Mouse (Mus musculus) kidney, embryonic 16.5 days (tissue): Measurements from ENCODE around the gene Sdhc. TPM values are rescaled to one million over a fixed set of nuclear protein-coding genes. Genes with fewer than 3 reads are reported as not detected.
A peak's percentile ranks its signal among the peaks of the same experiment; 100 is the strongest.

Source experiments
- ATAC-seq: fragments of 200-750 bp; cut with Nextera tagmentation; 2 replicates; pipeline ENCODE4 v1.8.0; 2017; ENCODE audit warnings: moderate TSS enrichment; ENCODE audit not compliant: low FRiP score, low TSS enrichment
- H3K27ac ChIP-seq: fragments of 300-500 bp; sonication (generic); 2 replicates; pipeline ENCODE4 v1.5.1; 2014; ENCODE audit warnings: low read length
- H3K27me3 ChIP-seq: fragments of 300-500 bp; sonication (generic); 2 replicates; pipeline ENCODE4 v1.6.1; 2014; ENCODE audit warnings: low read length, control low read depth, mixed read lengths; ENCODE audit not compliant: insufficient read depth
- H3K36me3 ChIP-seq: fragments of 300-500 bp; sonication (generic); 2 replicates; pipeline ENCODE4 v1.6.1; 2014; ENCODE audit warnings: low read length, control low read depth, mixed read lengths; ENCODE audit not compliant: insufficient read depth
- H3K4me1 ChIP-seq: fragments of 300-500 bp; sonication (generic); 2 replicates; pipeline ENCODE4 v1.6.1; 2014; ENCODE audit warnings: low read length, control low read depth, mixed read lengths; ENCODE audit not compliant: insufficient read depth
- H3K4me2 ChIP-seq: fragments of 300-500 bp; sonication (generic); replicated peaks from 2 replicates; pipeline ENCODE4 v1.6.1; 2014; ENCODE audit warnings: low read depth, low read length
- H3K4me3 ChIP-seq: fragments of 300-500 bp; sonication (generic); 2 replicates; pipeline ENCODE4 v1.5.1; 2014; ENCODE audit warnings: mild to moderate bottlenecking, low read length
- H3K9ac ChIP-seq: fragments of 300-500 bp; sonication (generic); replicated peaks from 2 replicates; pipeline ENCODE4 v1.6.1; 2014; ENCODE audit warnings: low read length
- H3K9me3 ChIP-seq: fragments of 300-500 bp; sonication (generic); 2 replicates; pipeline ENCODE4 v1.6.1; 2016; ENCODE audit warnings: low read length, control low read depth
- WGBS: fragments of 180-500 bp; shearing (Covaris S2); extraction: QIAGEN DNeasy Blood & Tissue Kit; methylation state at CpG from one replicate; pipeline ENCODE4 v1.1.7; 2014; 5-methylcytosine and 5-hydroxymethylcytosine counted together
- polyA plus RNA-seq: library from polyadenylated mRNA; unstranded; fragments of >200 nt; fragmentation: Nextera tagmentation; extraction: Ambion mirVana; gene quantifications from 2 replicates; pipeline ENCODE4 v1.2.1, GENCODE M21; 2015

The Sdhc gene
- polyA plus RNA-seq, 1 experiment from 2014 or later: 340 TPM

GRCm38 (mm10) chr1:171171138-171171537 is 20.7 kb upstream of the Sdhc start:
- Histone ChIP-seq H3K4me1 (peaks cover 4% of the 10 kb centered on the region; the same call in 1 of the 2 replicates), H3K4me3 (no peak overlapping the region), H3K4me2 (no peak overlapping the region), H3K27ac (peak overlapping the region; percentile 41), H3K9me3 (no peaks in the 10 kb centered on the region), H3K36me3 (no peaks in the 10 kb centered on the region), H3K27me3 (no peaks in the 10 kb centered on the region), H3K9ac (no peak overlapping the region)
- WGBS: 33% methylated on average over 3 of the region's 3 CpGs
- peak; percentile 73 for ATAC-seq

DNA sequence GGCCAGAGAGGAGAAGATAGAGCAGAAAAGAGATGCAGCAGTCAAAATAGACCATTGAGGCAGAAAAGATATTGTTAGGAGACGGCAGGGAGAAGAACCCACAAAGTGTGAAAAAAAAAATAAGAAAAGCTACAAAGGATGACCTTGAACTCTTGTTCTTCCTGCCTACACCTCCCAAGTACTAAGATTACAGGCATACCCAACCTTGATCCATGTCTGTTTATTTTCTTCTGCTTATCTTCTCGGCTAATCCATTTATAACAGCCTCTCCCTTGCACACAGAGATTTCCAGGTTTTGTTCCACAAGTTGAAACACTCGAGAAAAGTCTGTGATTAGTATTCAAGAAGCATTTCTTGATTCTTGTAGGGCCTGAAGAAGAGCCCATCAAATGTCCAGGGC is 19.5 kb upstream of the Sdhc start:
- ATAC-seq: no peak
- Histone ChIP-seq H3K9me3 (no peaks in the 10 kb centered on the region), H3K4me3 (no peak overlapping the region), H3K27ac (no peak overlapping the region), H3K4me2 (no peak overlapping the region), H3K27me3 (no peaks in the 10 kb centered on the region), H3K4me1 (peaks cover 7% of the 10 kb centered on the region; the same call in 1 of the 2 replicates), H3K36me3 (no peaks in the 10 kb centered on the region), H3K9ac (no peak overlapping the region)
- WGBS: 36% methylated on average over 3 of the region's 3 CpGs

GRCm38 (mm10) chr1:171168906-171169305 is 18.5 kb upstream of the Sdhc start:
- Histone ChIP-seq H3K4me3 (no peak overlapping the region), H3K4me1 (peaks cover 7% of the 10 kb centered on the region; the same call in 1 of the 2 replicates), H3K27me3 (no peaks in the 10 kb centered on the region), H3K27ac (no peak overlapping the region), H3K9me3 (no peaks in the 10 kb centered on the region), H3K9ac (no peak overlapping the region), H3K4me2 (no peak overlapping the region), H3K36me3 (no peaks in the 10 kb centered on the region)
- 89% methylated on average over 12 of the region's 12 CpGs for WGBS
- no peak for ATAC-seq

DNA sequence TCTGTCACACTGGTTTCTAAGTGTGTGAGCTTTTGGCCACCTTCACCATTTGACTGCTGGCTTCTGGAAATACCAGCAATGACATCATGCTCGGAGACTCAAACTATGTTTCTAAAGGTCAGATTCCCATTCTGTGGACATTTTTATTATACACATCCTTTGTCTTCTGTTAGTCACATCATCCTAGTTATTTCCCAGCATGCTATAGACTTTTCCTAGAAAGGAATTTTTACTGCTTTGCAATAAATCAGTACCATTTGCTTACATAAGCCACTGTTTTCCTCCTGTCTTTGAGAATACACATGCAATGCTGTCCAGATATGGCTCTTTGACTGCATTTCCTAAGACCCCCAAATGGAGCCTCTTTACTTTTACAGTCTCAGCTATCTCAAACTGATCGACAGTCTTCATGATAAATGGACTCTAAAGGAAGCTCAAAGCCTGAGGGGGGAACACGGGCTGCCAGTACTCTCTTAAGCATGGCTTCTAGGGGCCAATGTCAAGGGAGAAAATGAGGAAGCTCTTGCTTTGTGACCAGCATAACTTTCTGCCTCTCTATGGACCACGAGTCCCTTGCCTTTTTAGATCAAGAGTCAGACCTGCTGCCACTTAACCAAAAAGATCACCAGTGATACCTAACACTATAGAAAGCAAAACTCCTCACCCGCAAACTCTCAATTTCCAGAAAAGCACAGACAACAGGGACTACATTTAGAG is 15.4 kb upstream of the Sdhc start:
- Histone ChIP-seq H3K27ac (peak overlapping the region; percentile 48), H3K27me3 (no peaks in the 10 kb centered on the region), H3K4me2 (no peak overlapping the region), H3K9ac (no peak overlapping the region), H3K4me1 (0 out of 2 replicates have a peak, but pooled peaks cover 3% of the 10 kb centered on the region), H3K4me3 (no peak overlapping the region), H3K9me3 (no peaks in the 10 kb centered on the region), H3K36me3 (no peaks in the 10 kb centered on the region)
- ATAC-seq: 0 out of 2 replicates have a peak, but pooled peaks have one; percentile 35
- WGBS: 54% methylated on average over 5 of the region's 5 CpGs

GRCm38 (mm10) chr1:171164258-171164657 is 13.9 kb upstream of the Sdhc start:
- H3K27ac ChIP-seq: no peak overlapping the region
- WGBS: 48% methylated on average over 3 of the region's 3 CpGs
- no peaks in the 10 kb centered on the region for H3K27me3 ChIP-seq
- no peak overlapping the region for H3K4me2 ChIP-seq
- no peak for ATAC-seq
- H3K9me3 ChIP-seq: no peaks in the 10 kb centered on the region
- H3K4me3 ChIP-seq: no peak overlapping the region
- H3K4me1 ChIP-seq: peaks cover 10% of the 10 kb centered on the region; the same call in 1 of the 2 replicates
- no peaks in the 10 kb centered on the region for H3K36me3 ChIP-seq
- no peak overlapping the region for H3K9ac ChIP-seq

DNA sequence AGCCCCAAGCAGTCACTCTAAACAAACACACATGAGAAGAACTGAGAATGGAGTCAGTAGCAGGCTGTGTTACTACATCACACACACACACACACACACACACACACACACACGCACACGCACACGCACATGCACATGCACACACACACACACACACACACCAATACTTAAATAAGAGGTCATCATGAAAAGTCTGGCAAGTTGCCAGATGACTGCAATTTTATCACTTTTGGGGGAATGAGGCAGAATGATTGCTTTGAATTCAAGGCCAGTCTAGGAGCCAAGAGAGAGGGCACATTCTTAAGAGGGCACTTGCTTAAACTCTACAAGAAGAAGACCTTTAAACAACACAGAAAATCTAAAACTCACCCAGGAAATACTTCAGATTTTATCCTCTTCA is 12.1 kb upstream of the Sdhc start:
- H3K4me2 ChIP-seq: no peak overlapping the region
- no peaks in the 10 kb centered on the region; the same call in 1 of the 2 replicates for H3K27me3 ChIP-seq
- peaks cover 10% of the 10 kb centered on the region; the same call in 1 of the 2 replicates for H3K4me1 ChIP-seq
- H3K9ac ChIP-seq: no peak overlapping the region
- no peaks in the 10 kb centered on the region for H3K9me3 ChIP-seq
- no peak for ATAC-seq
- H3K27ac ChIP-seq: no peak overlapping the region
- H3K4me3 ChIP-seq: no peak overlapping the region
- WGBS: 76% methylated on average over 3 of the region's 3 CpGs
- no peaks in the 10 kb centered on the region for H3K36me3 ChIP-seq

DNA sequence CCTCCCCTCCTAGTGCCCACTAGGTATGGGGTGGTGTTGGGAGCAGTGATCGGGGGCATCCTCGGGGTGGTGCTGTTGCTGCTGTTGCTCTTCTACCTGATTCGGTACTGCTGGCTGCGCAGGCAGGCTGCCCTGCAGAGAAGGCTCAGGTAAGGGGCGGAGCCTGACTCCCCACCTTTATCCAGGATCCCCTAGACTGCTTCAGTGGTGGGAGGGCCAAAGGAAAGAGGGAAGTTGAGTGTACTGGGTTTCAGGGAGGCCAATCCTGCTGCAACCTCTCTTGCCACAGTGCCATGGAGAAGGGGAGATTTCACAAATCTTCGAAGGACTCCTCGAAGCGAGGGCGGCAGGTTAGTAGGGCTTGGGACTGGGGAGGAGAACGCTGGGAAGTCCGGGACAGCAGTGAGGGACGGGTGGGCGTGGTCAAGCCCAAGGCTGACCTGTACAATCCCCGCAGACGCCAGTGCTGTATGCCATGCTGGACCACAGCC is 9.1 kb upstream of the Sdhc start:
- Histone ChIP-seq H3K36me3 (no peaks in the 10 kb centered on the region), H3K4me3 (peak overlapping the region; percentile 33), H3K27me3 (peaks cover 5% of the 10 kb centered on the region; the same call in 1 of the 2 replicates), H3K9ac (peak overlapping the region; percentile 48), H3K9me3 (no peaks in the 10 kb centered on the region), H3K4me1 (peaks cover 7% of the 10 kb centered on the region; the same call in 1 of the 2 replicates), H3K27ac (no peak overlapping the region), H3K4me2 (peak overlapping the region; percentile 56)
- 4% methylated on average over 15 of the region's 15 CpGs for WGBS
- ATAC-seq: peak; percentile 73

DNA sequence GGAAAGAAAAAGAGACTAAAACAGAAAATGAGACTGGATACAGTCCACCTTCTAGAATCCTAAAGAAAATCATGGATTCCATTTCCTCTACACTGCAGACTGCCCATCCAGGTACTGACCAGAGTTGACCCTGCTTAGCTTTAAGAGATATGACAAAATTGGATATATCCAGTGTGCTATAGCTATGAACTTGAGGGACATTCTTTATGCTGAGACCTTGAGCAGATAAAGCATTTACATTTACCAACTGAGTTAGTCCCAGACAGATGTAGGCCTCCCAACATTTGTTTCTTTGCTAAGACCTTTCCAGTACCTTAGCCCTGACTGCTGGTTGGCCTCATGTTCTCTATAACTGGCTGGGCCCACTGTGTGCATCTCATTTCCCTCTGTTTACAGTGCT is 7.6 kb upstream of the Sdhc start:
- Histone ChIP-seq H3K36me3 (no peaks in the 10 kb centered on the region), H3K4me3 (no peak overlapping the region), H3K9me3 (no peaks in the 10 kb centered on the region), H3K9ac (no peak overlapping the region), H3K27ac (no peak overlapping the region), H3K27me3 (peaks cover 5% of the 10 kb centered on the region; the same call in 1 of the 2 replicates), H3K4me2 (no peak overlapping the region), H3K4me1 (peaks cover 7% of the 10 kb centered on the region; the same call in 1 of the 2 replicates)
- no peak for ATAC-seq

- no peak for ATAC-seq
- 81% methylated on average over 3 of the region's 3 CpGs for WGBS
These were observed 6.2 kb upstream of the Sdhc start for GRCm38 (mm10) chr1:171156644-171157043.

GRCm38 (mm10) chr1:171151966-171152365 is 1.6 kb upstream of the Sdhc start:
- H3K4me1 ChIP-seq: peaks cover 17% of the 10 kb centered on the region
- no peak overlapping the region for H3K4me2 ChIP-seq
- ATAC-seq: no peak
- H3K9me3 ChIP-seq: no peaks in the 10 kb centered on the region
- 74% methylated on average over 4 of the region's 4 CpGs for WGBS
- peaks cover 5% of the 10 kb centered on the region; the same call in 1 of the 2 replicates for H3K27me3 ChIP-seq
- H3K27ac ChIP-seq: no peak overlapping the region
- no peak overlapping the region for H3K9ac ChIP-seq
- H3K36me3 ChIP-seq: no peaks in the 10 kb centered on the region
- no peak overlapping the region for H3K4me3 ChIP-seq

More at GRCm38 (mm10) chr1:171156644-171157043, 6.2 kb upstream of the Sdhc start:
- Histone ChIP-seq H3K4me2 (no peak overlapping the region), H3K27ac (no peak overlapping the region), H3K9me3 (no peaks in the 10 kb centered on the region), H3K4me1 (peaks cover 7% of the 10 kb centered on the region; the same call in 1 of the 2 replicates), H3K36me3 (no peaks in the 10 kb centered on the region), H3K9ac (no peak overlapping the region), H3K27me3 (peaks cover 5% of the 10 kb centered on the region; the same call in 1 of the 2 replicates), H3K4me3 (no peak overlapping the region)
